Mouse (Mus musculus): ENCODE data around the gene 2610528A11Rik.

GRCm38 (mm10) chr14:37095556-37095955 is 18.3 kb downstream of the 2610528A11Rik start:
- TF ChIP-seq CTCF (IDR thresholded peaks at IDR 0.05; ENCODE audit: control insufficient read depth, insufficient read depth, insufficient read length), result no peak
- no peak for TF ChIP-seq CEBPB (IDR thresholded peaks at IDR 0.05; ENCODE audit: low read depth)
- TF ChIP-seq USF1 (IDR thresholded peaks at IDR 0.05; ENCODE audit: low read depth), result no peak
- no peak for TF ChIP-seq MYOD1 (IDR thresholded peaks at IDR 0.05; ENCODE audit: control insufficient read depth, insufficient read length, low read depth)
- TF ChIP-seq MYOG (IDR thresholded peaks at IDR 0.05; ENCODE audit: control insufficient read depth, extremely low read depth, insufficient read length), result no peak
- no peak for TF ChIP-seq MAX (IDR thresholded peaks at IDR 0.05)
- TF ChIP-seq FOSL1 (IDR thresholded peaks at IDR 0.05; ENCODE audit: insufficient read depth, low read length, poor library complexity, severe bottlenecking), result no peak

All from C2C12 (cell line).